Mouse (Mus musculus) heart, adult 2 months (tissue): Measurements from ENCODE around the gene Pank4.

Experiments used
- CTCF ChIP-seq: fragments of 200-600 bp; IDR thresholded peaks from 2 replicates; pipeline ENCODE4 v1.8.1; 2022; ENCODE audit warnings: antibody characterized with exemption, mild to moderate bottlenecking, moderate library complexity
- EP300 ChIP-seq: fragments of 200-500 bp; IDR thresholded peaks from 2 replicates; pipeline ENCODE4 v1.6.1; 2011; ENCODE audit warnings: low read depth, low read length, control low read depth; ENCODE audit not compliant: insufficient read depth
- POLR2A ChIP-seq: fragments of 200-500 bp; IDR thresholded peaks from 2 replicates; pipeline ENCODE4 v1.6.1; 2011; ENCODE audit warnings: mild to moderate bottlenecking, low read depth, low read length, control low read depth; ENCODE audit not compliant: insufficient read depth

GRCm38 (mm10) chr4:155018066-155018465, 54.1 kb downstream of the Pank4 start:
- TF ChIP-seq CTCF (no peak), POLR2A (no peak), EP300 (no peak)
